Mouse (Mus musculus) c-Kit-positive CD71-positive TER-119-negative erythroid progenitor cells, embryonic 14.5 days (primary cell): Measurements from ENCODE around the gene Tcf7l1.
"Not testable (repeated sequence)": the region's sequence is repeated elsewhere in the genome, so short reads cannot be mapped to it uniquely, and the experiment has no call there.

Source experiments
- DNase-seq: peaks from one replicate; pipeline ENCODE4 v3.0.0-alpha.2; 2013; ENCODE audit warnings: low read depth

Tcf7l1 gene

GRCm38 (mm10) chr6:72788892-72789699 lies at the start of gene Tcf7l1:
Tcf7l1 (minus strand) TSS chr6:72789254.
- DNase-seq, result peak; percentile 20

- DNase-seq, result no peak
These were observed 48.7 kb upstream of the Tcf7l1 start for GRCm38 (mm10) chr6:72837756-72838155.

GRCm38 (mm10) chr6:72834518-72834917 lies 45.5 kb upstream of the Tcf7l1 start:
- no peak for DNase-seq

GRCm38 (mm10) chr6:72831858-72832257 lies 42.8 kb upstream of the Tcf7l1 start:
- no peak for DNase-seq

GRCm38 (mm10) chr6:72831276-72831675 lies 42.2 kb upstream of the Tcf7l1 start:
- DNase-seq, result peak; percentile 24

- DNase-seq, result peak; percentile 13
These were observed 39.8 kb upstream of the Tcf7l1 start for GRCm38 (mm10) chr6:72828857-72829256.

GRCm38 (mm10) chr6:72828037-72828436 lies 39.0 kb upstream of the Tcf7l1 start:
- not testable (repeated sequence) for DNase-seq

GRCm38 (mm10) chr6:72825762-72826161 lies 36.7 kb upstream of the Tcf7l1 start:
- DNase-seq, result no peak

- DNase-seq, result no peak
These were observed 36.1 kb upstream of the Tcf7l1 start for GRCm38 (mm10) chr6:72824971-72825737.

GRCm38 (mm10) chr6:72813456-72813855 lies 24.4 kb upstream of the Tcf7l1 start:
- DNase-seq, result no peak

- no peak for DNase-seq
These were observed 21.2 kb upstream of the Tcf7l1 start for GRCm38 (mm10) chr6:72810248-72810647.

- no peak for DNase-seq
These were observed 20.6 kb upstream of the Tcf7l1 start for GRCm38 (mm10) chr6:72809522-72810149.

- no peak for DNase-seq
These were observed 19.3 kb upstream of the Tcf7l1 start for GRCm38 (mm10) chr6:72808342-72808741.

- DNase-seq, result no peak
These were observed 14.6 kb upstream of the Tcf7l1 start for GRCm38 (mm10) chr6:72803669-72804068.

GRCm38 (mm10) chr6:72802119-72802518 lies 13.1 kb upstream of the Tcf7l1 start:
- DNase-seq, result no peak

GRCm38 (mm10) chr6:72800641-72801040 lies 11.6 kb upstream of the Tcf7l1 start:
- DNase-seq, result no peak

GRCm38 (mm10) chr6:72797763-72798162 lies 8.7 kb upstream of the Tcf7l1 start:
- no peak for DNase-seq

GRCm38 (mm10) chr6:72795444-72795843 lies 6.4 kb upstream of the Tcf7l1 start:
- DNase-seq, result no peak

GRCm38 (mm10) chr6:72794870-72795269 lies 5.8 kb upstream of the Tcf7l1 start:
- no peak for DNase-seq

- no peak for DNase-seq
These were observed 3.6 kb upstream of the Tcf7l1 start for GRCm38 (mm10) chr6:72792641-72793040.

- no peak for DNase-seq
These were observed 834 bp downstream of the Tcf7l1 start for GRCm38 (mm10) chr6:72787948-72788891.
